Mouse (Mus musculus): ENCODE measurements around the gene Exd2.

Gene Exd2

GRCm38 (mm10) chr12:80462942-80463651, at the start of gene Exd2:
TSS of gene Exd2 (plus strand) at chr12:80463095.
- DNase-seq, result peak; percentile 94 to 95

- no peak for DNase-seq
Observed at GRCm38 (mm10) chr12:80415100-80415499, 47.8 kb upstream of the Exd2 start.

GRCm38 (mm10) chr12:80427683-80428082, 35.2 kb upstream of the Exd2 start:
- no peak for DNase-seq

- peak in 1 of 2 experiments; percentile 7 for DNase-seq
Observed at GRCm38 (mm10) chr12:80433266-80433665, 29.6 kb upstream of the Exd2 start.

GRCm38 (mm10) chr12:80434601-80434960, 28.3 kb upstream of the Exd2 start:
- DNase-seq, result no peak

GRCm38 (mm10) chr12:80434961-80435691, 27.8 kb upstream of the Exd2 start:
- DNase-seq, result peak; percentile 78 to 86

GRCm38 (mm10) chr12:80435887-80436286, 27.0 kb upstream of the Exd2 start:
- DNase-seq, result no peak

- peak; percentile 82 to 88 for DNase-seq
Observed at GRCm38 (mm10) chr12:80436336-80436976, 26.4 kb upstream of the Exd2 start, which contains the start of gene Dcaf5. TSS of gene Dcaf5 (minus strand) at chr12:80436601.

- no peak for DNase-seq
Observed at GRCm38 (mm10) chr12:80437051-80437675, 25.7 kb upstream of the Exd2 start.

GRCm38 (mm10) chr12:80440957-80441356, 21.9 kb upstream of the Exd2 start:
- peak; percentile 27 to 28 for DNase-seq

- DNase-seq, result no peak
Observed at GRCm38 (mm10) chr12:80444525-80445109, 18.3 kb upstream of the Exd2 start.

- DNase-seq, result no peak
Observed at GRCm38 (mm10) chr12:80453506-80453905, 9.4 kb upstream of the Exd2 start.

- DNase-seq, result no peak
Observed at GRCm38 (mm10) chr12:80458033-80458432, 4.9 kb upstream of the Exd2 start.

- peak; percentile 23 to 32 for DNase-seq
Observed at GRCm38 (mm10) chr12:80462292-80462896, 501 bp upstream of the Exd2 start.

GRCm38 (mm10) chr12:80463666-80464269, 873 bp downstream of the Exd2 start:
- peak; percentile 8 to 26 for DNase-seq

- DNase-seq, result no peak
Observed at GRCm38 (mm10) chr12:80470206-80470605, 7.3 kb downstream of the Exd2 start.

GRCm38 (mm10) chr12:80471926-80472325, 9.0 kb downstream of the Exd2 start:
- DNase-seq, result no peak

GRCm38 (mm10) chr12:80473731-80474130, 10.8 kb downstream of the Exd2 start:
- no peak for DNase-seq

- DNase-seq, result no peak
Observed at GRCm38 (mm10) chr12:80479986-80480385, 17.1 kb downstream of the Exd2 start.

- no peak for DNase-seq
Observed at GRCm38 (mm10) chr12:80483397-80483796, 20.5 kb downstream of the Exd2 start.

- DNase-seq, result no peak
Observed at GRCm38 (mm10) chr12:80493311-80493710, 30.4 kb downstream of the Exd2 start.

- no peak for DNase-seq
Observed at GRCm38 (mm10) chr12:80495691-80496090, 32.8 kb downstream of the Exd2 start.

Data from kidney, postnatal 4 days (tissue).